Mouse (Mus musculus) spleen, adult 12 weeks (tissue): Measurements from ENCODE around the gene Clec16a.

Experiments used
- DNase-seq: peaks from one replicate; pipeline ENCODE4 v3.0.0; 2022; ENCODE audit warnings: low spot score

Gene Clec16a

GRCm38 (mm10) chr16:10644238-10644637, 99.1 kb downstream of the Clec16a start:
- DNase-seq = no peak

- no peak for DNase-seq
Measured at GRCm38 (mm10) chr16:10644731-10645130, 99.6 kb downstream of the Clec16a start.

- DNase-seq = no peak
Measured at GRCm38 (mm10) chr16:10651804-10652203, 106.7 kb downstream of the Clec16a start.

- no peak for DNase-seq
Measured at GRCm38 (mm10) chr16:10652935-10653334, 107.8 kb downstream of the Clec16a start.

- DNase-seq = no peak
Measured at GRCm38 (mm10) chr16:10655236-10655635, 110.1 kb downstream of the Clec16a start.

GRCm38 (mm10) chr16:10655926-10656325, 110.8 kb downstream of the Clec16a start:
- no peak for DNase-seq

GRCm38 (mm10) chr16:10656461-10656860, 111.3 kb downstream of the Clec16a start:
- no peak for DNase-seq

GRCm38 (mm10) chr16:10656939-10657338, 111.8 kb downstream of the Clec16a start:
- DNase-seq = no peak

GRCm38 (mm10) chr16:10659211-10659610, 114.1 kb downstream of the Clec16a start:
- no peak for DNase-seq

GRCm38 (mm10) chr16:10660526-10660925, 115.4 kb downstream of the Clec16a start:
- no peak for DNase-seq

- DNase-seq = no peak
Measured at GRCm38 (mm10) chr16:10661385-10661784, 116.2 kb downstream of the Clec16a start.

GRCm38 (mm10) chr16:10663890-10664731, 119.0 kb downstream of the Clec16a start:
- no peak for DNase-seq

GRCm38 (mm10) chr16:10664921-10665894, 120.1 kb downstream of the Clec16a start:
- DNase-seq = peak; percentile 17

GRCm38 (mm10) chr16:10666766-10667165, 121.6 kb downstream of the Clec16a start:
- no peak for DNase-seq

GRCm38 (mm10) chr16:10668453-10668852, 123.3 kb downstream of the Clec16a start:
- no peak for DNase-seq

GRCm38 (mm10) chr16:10668991-10669703, 124.0 kb downstream of the Clec16a start:
- no peak for DNase-seq

- DNase-seq = no peak
Measured at GRCm38 (mm10) chr16:10669936-10670335, 124.8 kb downstream of the Clec16a start.

- no peak for DNase-seq
Measured at GRCm38 (mm10) chr16:10672490-10672889, 127.4 kb downstream of the Clec16a start.

GRCm38 (mm10) chr16:10674020-10674419, 128.9 kb downstream of the Clec16a start:
- no peak for DNase-seq

GRCm38 (mm10) chr16:10674957-10675356, 129.8 kb downstream of the Clec16a start:
- DNase-seq = no peak

- no peak for DNase-seq
Measured at GRCm38 (mm10) chr16:10675612-10676011, 130.5 kb downstream of the Clec16a start.

- DNase-seq = no peak
Measured at GRCm38 (mm10) chr16:10676461-10677066, 131.4 kb downstream of the Clec16a start.
